Mouse (Mus musculus): ENCODE results near the gene Abcf3.

DNA sequence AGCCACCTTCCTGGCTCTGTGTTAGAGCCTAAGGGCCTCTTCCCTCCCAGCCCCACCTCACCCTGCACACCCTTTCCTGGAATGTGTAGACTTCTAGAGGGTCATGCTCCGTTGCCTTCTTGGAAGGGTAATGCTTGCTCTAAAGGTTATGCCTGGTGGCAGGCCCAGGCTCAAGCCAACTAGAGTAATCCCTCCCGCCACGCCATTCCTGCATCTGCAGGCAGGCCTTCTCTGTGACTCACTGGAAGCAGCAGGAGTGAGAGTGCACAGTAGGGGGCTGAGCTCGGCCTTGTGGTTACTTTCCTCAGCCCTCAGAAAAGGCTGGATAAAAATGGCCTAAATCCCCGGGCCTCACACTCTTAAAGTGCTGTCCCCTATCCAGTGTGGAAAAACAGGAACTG lies 11.3 kb upstream of the Abcf3 start:
- no peak for TF ChIP-seq GATA1 (IDR thresholded peaks at IDR 0.05; ENCODE audit: low read length)
- no peak for TF ChIP-seq TAL1 (IDR thresholded peaks at IDR 0.05; ENCODE audit: low read length)
